Mouse (Mus musculus) kidney, adult 9 months (tissue): ENCODE measurements around the gene Ndufb2.
A peak's percentile ranks its signal among the peaks of the same experiment; 100 is the strongest.

Experiments used
- DNase-seq: peaks from one replicate; pipeline ENCODE4 v3.0.0; 2022

Ndufb2 gene

DNA sequence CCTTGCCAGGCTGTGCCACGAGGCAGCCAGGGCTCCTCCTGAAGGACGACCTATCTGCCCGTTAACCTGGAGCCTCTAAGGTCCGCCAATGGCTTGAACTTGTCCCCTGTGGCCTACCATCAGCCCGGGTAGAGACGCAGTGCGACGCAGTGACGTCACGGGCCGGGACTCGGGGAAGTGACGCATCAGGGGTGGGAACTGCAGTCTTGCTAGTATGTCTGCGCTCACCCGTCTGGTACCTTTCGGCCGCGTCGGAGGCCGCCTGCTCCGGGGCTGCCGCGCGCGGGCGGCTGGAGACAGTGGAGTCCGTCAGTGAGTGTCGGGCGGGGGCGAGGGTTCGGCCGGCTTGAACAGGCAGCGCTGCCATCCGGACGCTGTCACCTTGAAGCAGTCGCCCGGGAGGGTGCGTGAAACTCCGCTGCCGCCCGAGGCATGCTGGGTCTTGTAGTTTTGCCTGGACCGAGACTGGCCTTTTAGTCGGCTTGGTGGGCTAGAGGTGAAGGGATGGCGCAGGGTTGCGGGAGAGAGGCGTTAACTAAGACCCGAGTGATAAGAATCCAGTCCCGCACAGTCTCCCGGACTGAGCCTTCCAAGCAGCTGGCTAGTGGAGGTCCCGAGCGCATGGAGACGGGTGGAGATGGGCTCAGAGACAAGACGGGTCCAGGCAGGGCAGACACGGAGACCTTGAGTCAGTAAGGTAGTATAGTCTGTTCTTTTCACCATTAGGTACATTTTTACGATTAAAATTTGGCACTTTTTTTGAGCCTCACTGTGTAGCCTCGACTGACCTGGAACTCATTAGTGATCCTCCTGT lies at the start of gene Ndufb2:
TSS of gene Ndufb2 (plus strand) at position 174 of the 814 bp plus-strand sequence.
- DNase-seq, result peak; percentile 97

DNA sequence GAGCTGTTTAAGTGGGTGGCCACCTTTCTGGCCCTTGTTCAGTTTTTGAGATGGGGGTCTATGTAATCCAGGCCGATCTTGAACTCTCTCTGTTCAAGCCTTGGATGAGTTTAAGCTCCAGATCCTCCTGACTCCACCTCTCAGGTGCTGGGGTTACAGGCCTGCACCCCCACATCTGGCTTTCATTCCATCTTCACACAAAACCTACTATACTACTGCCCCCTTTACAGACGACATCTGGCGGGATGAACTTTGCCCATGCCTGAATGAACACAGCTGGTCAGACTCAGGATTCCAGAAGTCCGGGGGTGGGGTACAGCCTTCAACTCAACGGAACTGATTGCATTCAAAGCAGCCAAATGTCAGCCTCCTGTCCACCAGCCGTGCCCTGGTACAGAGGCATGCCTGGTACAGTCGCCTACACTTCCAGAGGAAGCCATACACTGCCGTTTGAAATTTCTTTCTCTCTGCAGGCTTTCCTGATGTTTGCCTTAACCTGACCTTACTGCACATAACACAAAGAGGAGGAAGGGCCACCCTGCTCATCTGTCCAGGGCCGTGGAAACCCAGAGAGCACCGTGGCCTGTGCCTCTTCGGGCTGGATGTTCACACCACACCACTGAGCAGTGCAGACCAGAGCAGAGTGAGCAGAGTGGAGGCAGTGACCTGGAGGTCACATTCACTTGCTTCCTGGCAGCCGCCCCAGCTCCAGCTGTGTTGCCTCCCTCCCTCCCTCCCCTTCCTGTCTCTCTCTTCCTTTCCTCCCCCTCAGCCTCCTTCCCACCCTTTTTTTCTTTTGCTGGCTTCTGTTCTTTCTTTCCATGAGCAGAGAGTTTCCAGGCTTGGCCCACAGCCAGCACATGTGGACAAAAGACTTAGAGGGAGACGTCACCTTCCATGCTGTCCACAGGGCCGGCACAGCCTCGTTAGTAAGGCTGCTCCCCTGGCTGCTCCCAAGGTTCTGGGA lies 49.5 kb upstream of the Ndufb2 start:
- DNase-seq, result peak; percentile 69

DNA sequence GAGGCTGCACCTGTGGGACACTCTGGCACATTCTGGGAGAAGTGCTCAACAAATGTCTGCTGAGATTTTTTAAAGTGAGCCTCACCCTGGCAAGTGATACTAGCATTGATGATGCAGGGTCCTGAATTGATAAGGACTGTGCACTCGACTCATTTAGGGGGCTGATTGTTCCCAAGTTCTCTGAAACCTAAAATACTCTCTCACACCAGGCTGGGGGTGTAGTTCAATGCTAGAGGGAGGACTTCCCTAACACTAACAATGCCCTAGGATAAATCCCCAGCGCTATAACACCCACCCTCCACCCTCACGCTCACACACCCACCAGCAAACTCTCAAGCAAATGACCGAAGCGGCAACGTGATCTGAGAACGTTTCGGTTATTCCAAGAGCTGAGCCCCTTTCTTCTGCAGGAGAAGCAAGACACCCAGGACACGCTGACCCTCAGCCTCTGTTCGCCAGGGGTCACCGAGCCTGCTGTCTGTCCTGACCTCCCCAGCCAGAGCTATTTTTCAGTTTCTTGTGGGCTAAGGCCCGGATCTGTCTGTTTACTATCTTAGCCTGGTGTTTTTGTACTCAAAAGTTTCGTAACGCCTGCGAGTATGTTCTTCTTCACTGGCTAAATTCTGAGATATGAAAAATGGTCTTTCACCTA lies 48.5 kb upstream of the Ndufb2 start:
- peak; percentile 18 for DNase-seq

DNA sequence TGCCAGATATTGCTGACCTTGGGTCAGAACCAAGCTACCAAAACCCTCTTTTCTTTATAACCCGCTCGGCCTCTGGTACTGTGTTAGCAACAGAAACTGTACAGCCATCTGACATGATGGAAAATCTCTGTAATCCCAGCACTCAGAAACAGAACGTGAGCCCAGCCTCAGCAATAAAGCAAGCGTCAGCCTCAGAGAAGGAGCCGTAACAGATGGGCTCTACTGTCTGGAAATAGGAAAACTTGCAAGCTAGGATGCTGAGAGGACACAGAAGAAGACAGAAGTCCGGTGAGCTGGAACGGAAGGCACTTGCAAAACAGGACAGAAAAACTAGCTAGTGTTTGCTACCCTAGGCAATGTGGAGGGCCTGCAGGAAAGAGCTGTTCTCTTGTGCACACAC lies 46.9 kb upstream of the Ndufb2 start:
- DNase-seq, result no peak

DNA sequence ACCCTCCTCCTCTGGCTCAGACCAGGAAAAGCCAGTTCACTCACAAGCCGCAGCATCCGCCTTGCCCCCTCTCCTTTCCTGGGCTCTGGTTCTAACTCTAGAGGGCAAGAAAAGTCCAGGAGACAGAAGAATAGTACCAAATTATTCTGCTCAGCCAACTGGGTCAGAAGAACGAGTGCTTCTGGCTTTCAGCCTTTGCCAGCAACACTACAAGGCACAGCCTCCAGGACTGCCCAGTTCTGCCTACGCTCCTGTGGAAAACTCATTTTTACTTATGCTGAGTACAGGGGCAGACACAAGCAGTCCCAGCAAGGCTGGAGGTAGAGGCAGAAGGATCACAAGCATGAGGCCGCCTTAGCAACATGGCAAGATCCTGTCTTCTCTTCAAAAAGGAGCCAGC lies 44.3 kb upstream of the Ndufb2 start:
- no peak for DNase-seq

DNA sequence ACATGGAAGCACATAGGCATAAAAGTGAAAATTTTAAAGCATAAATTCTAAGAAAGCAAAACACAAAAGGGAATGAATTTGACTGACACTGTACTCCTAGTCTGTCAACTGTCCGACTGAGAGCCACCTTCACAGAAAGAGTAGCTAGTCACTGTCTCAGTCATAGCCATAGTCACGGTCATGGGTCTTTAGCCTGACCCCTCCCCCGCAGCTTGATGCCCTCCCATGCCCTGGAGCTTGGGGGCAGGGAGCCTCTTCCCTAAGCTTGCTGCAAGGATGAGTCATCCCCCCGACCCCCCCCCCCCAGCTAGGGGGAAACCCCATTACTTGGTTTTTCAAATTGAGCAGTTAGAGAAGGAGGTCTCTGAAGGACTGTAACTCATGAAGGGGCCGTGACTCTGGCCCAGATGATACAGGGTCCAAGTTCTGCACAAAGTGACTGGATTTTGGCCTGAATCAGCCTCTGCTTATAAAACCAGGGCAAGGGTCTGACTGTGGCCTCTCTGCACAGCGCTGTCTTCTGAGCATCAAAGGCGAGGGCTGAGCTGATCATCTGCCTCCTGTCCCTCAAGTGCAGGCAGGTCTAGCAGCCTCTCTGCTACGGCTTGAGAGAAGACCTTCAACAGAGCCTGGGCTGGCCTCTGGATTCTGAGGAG lies 40.3 kb upstream of the Ndufb2 start:
- DNase-seq, result no peak

DNA sequence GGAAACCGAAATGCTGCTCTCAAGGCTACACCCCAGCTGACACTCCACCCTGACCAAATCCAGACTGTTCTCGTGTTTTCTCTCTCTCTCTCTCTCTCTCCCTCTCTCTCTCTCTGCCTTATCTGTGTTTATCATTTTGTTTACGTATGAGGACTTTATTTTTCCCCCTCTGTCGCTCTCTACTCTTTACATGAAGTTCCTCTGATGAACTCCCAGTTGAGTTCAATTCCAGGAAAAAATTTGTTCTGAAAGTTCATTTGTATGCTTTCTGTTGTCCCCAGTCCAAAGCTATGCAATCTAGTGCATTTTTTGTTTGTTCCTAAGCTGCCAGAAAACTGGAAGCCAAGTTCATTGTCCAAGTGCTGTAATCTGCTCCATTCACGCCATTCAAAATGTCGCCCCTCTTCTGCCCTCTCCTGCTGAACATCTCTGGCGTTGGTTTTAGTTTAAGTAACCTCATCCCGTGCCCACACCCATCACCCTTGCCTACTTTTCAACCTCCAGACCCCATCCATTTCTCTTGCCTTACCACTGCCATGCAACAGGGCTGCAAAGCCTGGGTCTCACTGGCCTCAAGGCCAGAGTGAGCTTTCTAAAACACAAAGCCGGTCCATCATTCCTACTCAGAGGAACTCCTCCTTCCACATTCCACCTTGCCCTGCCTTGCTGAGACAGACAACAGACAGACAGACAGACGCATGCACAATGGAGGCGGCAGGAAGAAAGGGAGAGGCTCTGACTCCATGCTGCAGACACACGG lies 37.3 kb upstream of the Ndufb2 start:
- no peak for DNase-seq

DNA sequence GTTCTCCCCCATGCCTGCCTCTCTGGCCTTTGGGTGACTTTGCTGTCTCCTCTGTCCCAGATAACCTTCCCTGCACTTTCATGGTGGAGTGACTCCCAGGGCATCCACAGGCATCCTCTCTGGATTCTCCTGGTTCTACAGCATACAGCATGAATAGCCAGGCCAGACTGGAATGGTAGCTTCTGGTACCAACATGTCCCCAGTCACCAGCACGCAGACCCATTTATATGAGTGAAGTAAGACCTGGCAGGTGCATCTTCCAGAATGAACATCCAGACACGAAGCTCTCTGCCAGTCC lies 36.8 kb upstream of the Ndufb2 start:
- no peak for DNase-seq

DNA sequence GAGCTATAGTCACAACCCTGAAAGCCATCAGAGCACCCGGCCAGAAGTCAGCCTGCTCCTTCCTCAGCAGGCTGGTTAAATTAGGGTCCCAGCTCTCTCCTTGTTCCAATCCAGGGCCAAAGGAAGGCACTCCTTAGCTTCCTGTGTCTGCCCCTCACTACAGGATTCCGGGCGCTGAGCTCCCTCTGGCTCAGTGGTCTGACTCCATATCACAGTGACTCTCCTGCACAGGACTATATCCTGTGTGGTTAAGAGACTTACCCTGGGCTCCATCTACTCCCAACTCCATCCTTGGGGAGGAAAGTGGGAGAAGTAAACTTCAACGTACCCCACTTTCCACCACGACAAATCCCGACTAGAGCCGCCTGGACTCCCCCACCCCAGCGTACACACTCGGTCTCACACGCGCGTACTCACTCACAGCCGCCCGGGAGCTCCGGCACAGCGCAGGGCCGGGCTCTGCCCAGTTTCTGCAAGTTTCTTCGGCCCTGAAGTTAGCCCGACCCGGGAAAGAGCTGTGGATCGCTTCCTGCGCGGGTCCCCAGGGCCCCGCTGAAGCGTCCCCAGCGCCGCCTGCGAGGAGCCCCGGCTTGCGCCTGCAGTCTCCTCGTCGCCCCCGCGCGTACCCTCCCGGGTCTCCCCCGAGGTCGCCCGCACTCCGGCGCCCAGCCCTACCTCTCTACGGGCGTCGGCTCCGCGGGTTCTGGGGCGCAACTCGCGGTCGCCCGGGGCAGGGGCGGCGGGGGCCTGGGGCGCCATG lies 35.3 kb upstream of the Ndufb2 start:
- DNase-seq, result no peak

DNA sequence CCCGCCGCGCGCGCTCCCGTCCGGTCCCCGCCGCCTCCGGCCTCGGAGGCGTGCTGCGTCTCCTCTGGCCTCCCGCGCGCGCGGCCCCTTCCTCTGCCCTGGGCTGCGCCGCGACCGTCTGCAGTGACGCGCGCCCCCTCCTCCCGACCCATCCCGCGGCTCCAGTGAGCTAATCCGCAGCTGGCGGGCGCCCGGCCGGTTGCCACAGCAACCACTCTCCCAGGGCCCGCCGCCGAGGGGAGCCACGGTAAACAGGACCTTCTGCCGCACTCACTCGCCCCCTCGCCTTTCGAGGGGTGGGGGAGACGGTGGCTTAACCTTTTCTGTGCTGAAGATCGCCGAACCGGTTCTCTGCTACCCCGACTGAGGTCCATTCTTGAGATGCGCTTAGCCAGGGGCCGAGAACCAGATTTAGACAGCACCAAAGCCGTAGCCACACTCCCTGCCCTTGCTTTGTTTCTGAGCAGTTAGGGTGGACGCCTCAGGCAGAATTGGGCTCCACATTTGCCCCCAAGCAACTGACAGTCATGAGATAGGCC lies 34.6 kb upstream of the Ndufb2 start, which contains the start of gene Dennd2a:
TSS of gene Dennd2a (minus strand) at position 145 of the 539 bp plus-strand sequence.
- DNase-seq, result peak; percentile 22

DNA sequence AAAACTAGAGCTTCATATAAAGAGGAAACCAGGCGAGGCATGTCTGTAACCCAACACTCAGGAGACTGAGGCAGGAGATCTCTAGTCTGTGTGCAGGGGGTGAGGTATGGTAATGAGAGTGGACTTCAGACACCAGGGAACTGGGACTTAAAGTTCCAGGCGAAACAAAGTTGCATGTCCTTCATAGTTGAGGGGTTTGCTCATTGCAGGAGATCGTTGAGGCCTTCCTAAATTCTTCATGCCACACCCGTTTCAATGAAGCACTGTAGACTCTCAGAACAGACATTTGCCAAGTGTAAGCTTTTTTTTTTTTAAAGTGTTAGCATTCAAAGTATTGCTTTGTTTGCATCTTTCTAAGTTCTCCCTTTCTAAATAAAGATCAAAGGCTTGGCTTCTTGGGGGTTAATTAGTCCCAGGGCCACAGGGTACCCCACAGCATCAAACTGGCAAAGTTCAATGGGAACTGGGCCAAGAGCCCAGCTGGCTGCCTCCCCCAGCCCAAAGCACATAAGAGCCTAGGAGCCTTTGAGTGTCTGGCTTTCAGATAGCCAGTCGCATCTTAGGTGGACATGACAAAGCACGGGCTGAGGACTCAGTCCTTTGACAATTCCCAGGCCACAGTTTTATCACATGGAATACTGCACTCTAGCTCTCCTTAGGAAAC lies 33.0 kb upstream of the Ndufb2 start:
- no peak for DNase-seq

DNA sequence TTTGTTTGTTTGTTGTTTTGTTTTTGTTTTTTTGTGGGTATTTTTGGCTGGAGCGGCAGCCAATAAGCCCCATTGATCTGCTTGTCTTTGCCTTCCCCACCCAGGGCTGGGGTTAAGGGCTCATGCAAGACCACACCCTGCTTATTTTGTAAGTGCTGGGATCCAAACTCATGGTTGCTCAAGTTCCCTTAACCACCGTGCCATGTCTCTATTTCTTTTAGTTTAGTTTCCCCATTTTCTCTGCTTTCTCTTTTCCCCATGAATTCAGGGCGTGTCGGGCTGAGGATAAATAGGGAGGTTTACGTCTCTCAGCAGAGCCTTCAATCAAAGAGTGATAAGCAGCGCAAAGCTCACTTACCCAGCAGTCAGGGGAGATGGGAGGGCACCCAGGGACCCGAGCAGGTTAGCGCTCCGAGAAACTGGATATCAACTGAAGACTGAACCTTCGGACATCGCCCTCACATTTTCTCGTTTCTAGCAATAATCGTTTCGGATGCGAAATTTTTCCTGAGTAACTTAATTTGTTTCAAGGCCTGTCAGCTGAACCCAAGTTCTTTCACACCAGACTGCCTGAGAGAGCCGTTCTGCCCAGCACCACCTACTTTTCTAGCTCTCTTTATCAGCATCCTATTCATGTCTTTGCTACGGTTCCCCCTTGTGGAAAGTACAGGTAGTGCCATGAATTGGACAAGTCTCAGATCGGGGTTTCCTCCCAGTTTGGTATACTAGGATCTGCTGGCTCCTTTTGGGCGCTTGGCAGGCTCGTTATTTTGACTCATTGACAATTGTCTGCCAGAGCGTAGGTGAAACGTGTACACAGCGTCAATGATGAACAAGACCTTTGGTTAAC lies 30.0 kb upstream of the Ndufb2 start:
- peak; percentile 90 for DNase-seq

DNA sequence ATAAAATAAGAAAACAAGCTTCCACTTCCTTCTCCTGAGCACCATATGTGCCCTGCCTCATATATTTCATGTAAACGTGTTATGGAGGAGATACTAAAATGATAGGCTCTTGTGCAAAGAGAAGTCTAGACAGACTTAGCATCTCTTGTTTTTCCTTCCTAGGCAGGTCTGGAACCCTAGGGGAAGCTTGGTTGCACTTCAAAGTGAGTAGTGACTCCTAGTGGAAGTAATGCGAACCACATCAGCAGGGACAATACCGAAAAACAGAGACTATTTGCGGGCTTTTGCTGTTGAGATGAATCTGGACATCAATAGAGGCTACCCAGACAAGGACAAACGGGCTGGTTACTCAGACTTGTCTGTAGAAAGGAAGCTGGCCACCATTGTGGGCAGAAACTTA lies 24.8 kb upstream of the Ndufb2 start:
- DNase-seq, result peak; percentile 53

DNA sequence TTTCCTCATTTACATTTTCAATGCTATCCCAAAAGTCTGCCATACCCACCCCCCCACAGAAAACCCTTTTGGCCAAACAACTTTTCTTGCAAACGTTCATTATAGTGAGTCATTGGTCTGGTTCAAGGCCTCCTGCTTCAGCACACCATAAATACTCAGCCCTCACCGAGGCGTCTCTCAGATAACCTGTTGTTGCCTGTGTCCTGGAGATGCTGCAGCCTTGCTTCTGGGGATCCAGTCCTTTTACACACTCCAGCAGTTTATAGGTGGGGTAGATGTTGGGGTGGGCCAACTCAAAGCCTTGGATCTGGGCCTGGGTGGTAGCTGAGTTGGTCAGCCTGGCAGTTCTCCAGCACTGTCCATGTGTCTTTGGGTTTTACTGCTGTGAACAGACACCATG lies 21.9 kb upstream of the Ndufb2 start:
- DNase-seq, result no peak

DNA sequence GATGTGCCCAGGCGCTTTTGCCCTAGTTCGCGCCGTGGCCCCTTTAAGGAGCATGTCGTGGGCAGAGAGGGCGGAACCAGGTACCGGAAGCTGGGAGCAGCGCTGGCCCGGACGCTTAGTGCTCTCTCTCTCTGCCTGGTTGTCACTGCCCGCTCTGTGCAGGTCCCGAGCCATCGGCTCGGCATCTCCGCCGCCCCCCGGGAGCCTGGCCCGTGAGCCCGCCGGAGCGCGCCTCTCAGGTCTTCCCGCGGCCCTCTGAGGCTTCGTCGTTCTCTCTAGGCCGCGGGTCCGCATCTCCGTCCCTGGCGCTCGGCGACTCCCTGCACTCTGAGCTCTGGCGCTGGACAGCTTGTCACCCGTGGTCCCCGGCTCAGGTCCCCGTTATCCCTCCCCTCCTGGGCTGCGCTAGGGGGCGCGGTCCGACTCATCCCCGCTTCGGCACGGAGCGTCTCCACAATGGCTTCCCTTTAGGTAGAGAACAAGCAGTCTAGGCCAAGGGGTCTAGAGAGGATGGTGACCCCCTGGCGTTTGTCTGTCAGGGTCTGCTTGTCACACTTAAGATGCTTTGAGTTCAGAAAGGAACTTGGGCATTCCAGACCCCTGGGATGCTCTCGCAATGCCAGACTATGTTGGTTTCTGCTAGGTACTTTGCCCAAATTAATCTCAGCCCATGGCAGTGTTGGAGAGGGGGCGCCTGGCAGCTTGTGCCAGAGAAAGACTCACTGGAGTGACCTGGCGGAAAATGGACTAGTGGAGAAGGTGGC lies 18.4 kb upstream of the Ndufb2 start, which contains the start of gene Adck2:
TSS of gene Adck2 (plus strand) at position 83 of the 764 bp plus-strand sequence.
- DNase-seq, result peak; percentile 79

DNA sequence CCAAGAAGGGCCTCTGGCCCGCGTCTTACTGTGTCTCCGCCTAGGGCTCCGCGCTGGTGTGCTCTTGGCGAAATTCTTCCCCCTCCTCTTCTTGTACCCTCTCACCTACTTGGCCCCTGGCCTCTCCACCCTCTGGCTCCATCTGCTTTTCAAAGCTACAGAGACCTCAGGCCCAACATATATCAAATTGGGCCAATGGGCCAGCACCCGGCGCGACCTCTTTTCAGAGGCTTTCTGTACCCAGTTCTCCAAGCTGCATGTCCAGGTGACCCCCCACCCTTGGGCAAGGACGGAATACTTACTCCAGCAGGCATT lies 17.9 kb upstream of the Ndufb2 start:
- DNase-seq, result peak; percentile 55

DNA sequence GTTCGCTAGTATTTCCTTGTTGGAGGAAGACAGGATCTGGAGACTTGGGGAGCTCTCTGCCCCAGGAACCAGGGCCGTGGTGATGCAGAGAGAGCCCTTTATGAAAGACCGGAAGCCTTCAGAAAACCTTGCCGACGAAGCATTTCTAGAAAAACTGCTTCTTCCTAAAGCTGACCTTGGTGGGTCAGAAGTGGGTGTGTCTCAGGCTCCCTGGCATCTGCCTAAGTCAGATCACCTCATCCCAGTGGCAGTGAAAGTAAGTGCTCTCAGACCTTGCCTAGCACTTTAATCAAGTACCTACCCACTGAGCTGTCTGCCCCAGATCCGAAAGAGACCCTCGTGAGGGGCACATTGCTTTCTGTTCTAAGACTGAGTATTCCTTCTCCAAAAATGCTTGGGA lies 17.4 kb upstream of the Ndufb2 start:
- no peak for DNase-seq

DNA sequence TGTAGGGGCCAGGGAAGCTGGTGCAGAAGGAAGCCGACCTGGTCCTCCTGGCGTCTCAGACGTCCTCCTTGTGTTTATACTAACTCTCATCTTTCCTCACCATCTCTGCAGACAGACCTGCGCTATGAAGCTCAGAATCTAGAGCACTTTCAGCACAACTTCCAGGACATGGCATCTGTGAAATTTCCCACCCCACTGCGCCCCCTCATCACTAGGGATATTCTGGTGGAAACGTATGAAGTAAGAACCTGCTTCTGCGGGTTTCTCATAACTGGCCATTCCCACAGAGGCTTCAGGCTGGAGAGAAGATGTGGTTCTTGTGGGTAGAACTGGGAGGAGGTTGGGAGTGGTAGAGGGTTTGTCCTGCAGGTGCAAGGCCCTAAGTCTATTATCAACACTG lies 12.8 kb upstream of the Ndufb2 start:
- DNase-seq, result no peak

DNA sequence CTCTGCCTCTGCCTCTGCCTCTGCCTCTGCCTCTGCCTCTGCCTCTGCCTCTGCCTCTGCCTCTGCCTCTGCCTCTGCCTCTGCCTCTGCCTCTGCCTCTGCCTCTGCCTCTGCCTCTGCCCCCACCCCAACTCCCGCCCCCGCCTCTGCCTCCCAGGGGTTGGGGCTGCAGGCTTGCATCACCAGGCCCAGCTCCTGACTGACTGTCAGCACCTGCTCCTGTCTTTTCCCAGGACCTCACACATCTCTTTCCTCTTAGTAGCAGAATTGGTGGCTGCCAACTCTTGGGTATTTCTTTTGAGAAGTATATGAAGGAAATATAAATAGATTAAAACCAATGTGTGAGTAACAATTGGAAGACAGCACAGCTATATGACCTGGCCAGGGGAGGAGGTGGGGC lies 11.8 kb upstream of the Ndufb2 start:
- no peak for DNase-seq
